17 mouse cellular contexts compared by ENCODE assay signal in genomic region chr12:28848726-28849612, GRCm38 (mm10).
DNase-seq lines count a peak whose midpoint lies in the region; ATAC-seq and TF ChIP-seq lines count a peak whose summit lies in the region.
"Had no signal": no experiment of that assay in that cellular context is flagged by ENCODE, and none has a peak within 500 bp of the region (broad histone marks: within the 10 kb centered on the region; RNA-seq: fewer than 3 reads in every experiment).

No protein-coding gene starts in this region.

- H3K4me2 ChIP-seq in forebrain, embryonic 13.5 days, result no peak overlapping the region
- no peak overlapping the region for H3K4me2 ChIP-seq in hindbrain, embryonic 15.5 days
- no peak overlapping the region for H3K4me2 ChIP-seq in midbrain, postnatal 0 days (ENCODE audit: low read depth, low read length, poor library complexity, severe bottlenecking)
- H3K4me2 ChIP-seq: embryonic facial prominence, embryonic 12.5 days; heart, embryonic 15.5 days; liver, embryonic 13.5 days had no signal

- peak; percentile 25 for DNase-seq in embryo, embryonic 10 days (ENCODE audit: low spot score)
- DNase-seq in embryo, embryonic 9.5 days (ENCODE audit: extremely low spot score), result no peak
- DNase-seq in midbrain, postnatal 0 days (ENCODE audit: low spot score), result no peak
- no peak for DNase-seq in thymus, postnatal 4 days
- no peak for DNase-seq in heart, adult 11 months
- no peak for DNase-seq in layer of hippocampus, postnatal 25 days (ENCODE audit: extremely low spot score in 1 of 2, low spot score in 1 of 2)
- DNase-seq: adrenal gland, adult 2 months; cerebellum, adult 2 months; gastrocnemius, postnatal 14 days; kidney, postnatal 10 days; layer of hippocampus, adult 9-11 months; liver, embryonic 13.5 days; lung, postnatal 14 days had no signal

- peaks cover 4% of the 10 kb centered on the region; the same call in 1 of the 2 replicates for H3K4me1 ChIP-seq in forebrain, embryonic 13.5 days
- peaks cover 13% of the 10 kb centered on the region for H3K4me1 ChIP-seq in hindbrain, embryonic 15.5 days (replicated peaks)
- H3K4me1 ChIP-seq in midbrain, postnatal 0 days (ENCODE audit: insufficient read depth, low read length), result no peaks in the 10 kb centered on the region; the same call in 1 of the 2 replicates
- H3K4me1 ChIP-seq: embryonic facial prominence, embryonic 12.5 days; liver, embryonic 13.5 days had no signal

- ATAC-seq in forebrain, embryonic 13.5 days, result peak; percentile 38; the same call in 1 of the 2 replicates
- peak; percentile 83 for ATAC-seq in hindbrain, embryonic 15.5 days (ENCODE audit: low FRiP score, low read depth)
- no peak for ATAC-seq in midbrain, postnatal 0 days (ENCODE audit: low FRiP score)

- H3K9me3 ChIP-seq in forebrain, embryonic 13.5 days (replicated peaks), result no peaks in the 10 kb centered on the region
- no peaks in the 10 kb centered on the region for H3K9me3 ChIP-seq in hindbrain, embryonic 15.5 days
- H3K9me3 ChIP-seq in midbrain, postnatal 0 days (ENCODE audit: low read length), result no peaks in the 10 kb centered on the region
- H3K9me3 ChIP-seq: embryonic facial prominence, embryonic 12.5 days; heart, embryonic 15.5 days; liver, embryonic 13.5 days had no signal

- no peaks in the 10 kb centered on the region for H3K27me3 ChIP-seq in forebrain, embryonic 13.5 days
- no peaks in the 10 kb centered on the region for H3K27me3 ChIP-seq in hindbrain, embryonic 15.5 days
- no peaks in the 10 kb centered on the region for H3K27me3 ChIP-seq in midbrain, postnatal 0 days (ENCODE audit: insufficient read depth, low read length)
- H3K27me3 ChIP-seq: embryonic facial prominence, embryonic 12.5 days; heart, embryonic 15.5 days; liver, embryonic 13.5 days had no signal

- peak overlapping the region; percentile 70 for H3K27ac ChIP-seq in forebrain, embryonic 13.5 days
- peak overlapping the region; percentile 76 for H3K27ac ChIP-seq in hindbrain, embryonic 15.5 days (replicated peaks)
- H3K27ac ChIP-seq in midbrain, postnatal 0 days (ENCODE audit: low read depth, low read length), result peak overlapping the region; percentile 51; the same call in 1 of the 2 replicates
- H3K27ac ChIP-seq: embryonic facial prominence, embryonic 12.5 days; heart, embryonic 15.5 days; liver, embryonic 13.5 days had no signal

- WGBS in forebrain, embryonic 13.5 days, result 79% methylated on average over 18 of the region's 18 CpGs
- 29% methylated on average over 18 of the region's 18 CpGs for WGBS in hindbrain, embryonic 15.5 days
- 46% methylated on average over 18 of the region's 18 CpGs for WGBS in midbrain, postnatal 0 days

- H3K36me3 ChIP-seq in forebrain, embryonic 13.5 days (ENCODE audit: poor library complexity, severe bottlenecking), result no peaks in the 10 kb centered on the region
- H3K36me3 ChIP-seq in hindbrain, embryonic 15.5 days, result no peaks in the 10 kb centered on the region
- H3K36me3 ChIP-seq in midbrain, postnatal 0 days (ENCODE audit: insufficient read depth, low read length), result no peaks in the 10 kb centered on the region; the same call in 1 of the 2 replicates
- H3K36me3 ChIP-seq: embryonic facial prominence, embryonic 12.5 days; heart, embryonic 15.5 days; liver, embryonic 13.5 days had no signal

- H3K4me3 ChIP-seq in forebrain, embryonic 13.5 days, result no peak overlapping the region
- no peak overlapping the region for H3K4me3 ChIP-seq in hindbrain, embryonic 15.5 days
- H3K4me3 ChIP-seq in midbrain, postnatal 0 days (ENCODE audit: low read depth, low read length), result no peak overlapping the region
- H3K4me3 ChIP-seq: embryonic facial prominence, embryonic 12.5 days; heart, embryonic 15.5 days; liver, embryonic 13.5 days had no signal

- no peak overlapping the region for H3K9ac ChIP-seq in forebrain, embryonic 13.5 days
- no peak overlapping the region for H3K9ac ChIP-seq in hindbrain, embryonic 15.5 days
- 0 out of 2 replicates have a peak overlapping the region, but pooled peaks have one; percentile 29 for H3K9ac ChIP-seq in midbrain, postnatal 0 days (replicated peaks; ENCODE audit: low read length, poor library complexity, severe bottlenecking)
- H3K9ac ChIP-seq: embryonic facial prominence, embryonic 12.5 days; heart, embryonic 15.5 days; liver, embryonic 13.5 days had no signal

- no peak for TF ChIP-seq CTCF in midbrain, postnatal 0 days (IDR thresholded peaks at IDR 0.05)
